Mouse (Mus musculus) liver, embryonic 14.5 days (tissue): Measurements from ENCODE around the gene Il6ra.

Experiments
- CTCF ChIP-seq: IDR thresholded peaks from 2 replicates; pipeline ENCODE4 v1.5.1; 2016; ENCODE audit warnings: antibody characterized with exemption, low read depth, control low read depth
- EP300 ChIP-seq: IDR thresholded peaks from 2 replicates; pipeline ENCODE4 v1.6.1; 2016; ENCODE audit warnings: antibody characterized with exemption, low read depth

DNA sequence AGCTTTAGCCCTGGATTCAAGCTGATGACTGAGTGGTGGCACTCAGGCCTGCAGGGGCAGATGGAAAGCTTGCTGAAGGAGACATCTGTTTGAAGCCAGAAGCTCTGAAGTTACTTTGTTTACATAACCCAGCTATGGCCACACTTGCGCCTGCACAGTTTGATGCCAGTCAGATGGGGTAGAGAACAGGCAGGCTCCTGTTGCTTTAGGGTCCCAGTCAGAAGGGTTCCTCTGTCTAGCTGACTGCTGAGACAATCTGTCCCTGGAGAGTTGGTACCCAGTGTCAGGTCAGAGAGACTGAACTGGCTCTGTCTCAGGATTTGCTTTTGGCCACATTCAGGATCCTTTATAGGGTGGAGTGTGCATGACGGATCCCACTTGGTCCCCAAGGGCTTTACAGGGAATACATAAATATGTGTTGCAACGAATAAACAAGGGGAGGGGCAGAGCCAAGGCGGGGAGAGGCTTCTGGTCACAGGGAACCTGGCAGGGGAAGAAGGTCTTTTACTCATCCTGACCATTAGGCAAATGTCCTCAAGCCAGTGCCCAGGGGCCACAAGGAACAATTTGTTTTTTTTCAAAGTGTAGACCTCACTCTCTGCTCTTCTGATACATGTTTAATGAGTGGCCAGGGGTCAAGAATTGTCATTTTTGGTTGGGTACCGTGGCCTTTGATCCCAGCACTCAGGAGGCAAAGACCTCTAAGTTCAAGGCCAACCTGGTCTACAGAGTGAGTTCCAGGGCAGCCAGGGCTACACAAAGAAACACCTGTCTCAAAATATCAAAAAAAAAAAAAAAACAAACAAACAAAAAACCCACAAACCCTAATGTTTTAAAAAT is 3.1 kb downstream of the Il6ra start:
- TF ChIP-seq CTCF (no peak), EP300 (no peak)
